Mouse (Mus musculus) myocyte (in vitro differentiated cells): ENCODE measurements around the gene Cisd1. TPM values are rescaled to one million over a fixed set of nuclear protein-coding genes. Genes with fewer than 3 reads are reported as not detected.

Source experiments
- H3K27me3 ChIP-seq: one replicate; pipeline ENCODE4 v1.6.1; 2011; ENCODE audit not compliant: control insufficient read depth, insufficient read depth, insufficient read length
- H3K36me3 ChIP-seq: one replicate; pipeline ENCODE4 v1.6.1; 2011; ENCODE audit not compliant: control insufficient read depth, insufficient read depth
- H3K4me2 ChIP-seq: one replicate; pipeline ENCODE4 v1.6.1; 2011; ENCODE audit warnings: low read depth, control low read depth
- H3K4me3 ChIP-seq: one replicate; pipeline ENCODE4 v1.5.1; 2011; ENCODE audit warnings: mild to moderate bottlenecking, control low read depth, moderate library complexity
- H3K79me2 ChIP-seq: one replicate; pipeline ENCODE4 v1.6.1; 2011; ENCODE audit not compliant: control insufficient read depth, insufficient read depth
- H3ac ChIP-seq: one replicate; pipeline ENCODE4 v1.6.1; 2011; ENCODE audit not compliant: control insufficient read depth, insufficient read length
- CEBPB ChIP-seq: IDR thresholded peaks from 2 replicates; pipeline ENCODE4 v1.6.1; 2011; ENCODE audit warnings: mild to moderate bottlenecking, moderate library complexity; ENCODE audit not compliant: poor library complexity, insufficient read depth, severe bottlenecking
- E2F4 ChIP-seq: IDR thresholded peaks from one replicate; pipeline ENCODE4 v1.6.1; 2011; ENCODE audit warnings: mild to moderate bottlenecking, control low read depth, moderate library complexity; ENCODE audit not compliant: insufficient read depth
- MAX ChIP-seq: IDR thresholded peaks from one replicate; pipeline ENCODE4 v1.6.1; 2011; ENCODE audit warnings: low read depth, mild to moderate bottlenecking, control low read depth
- MYOD1 ChIP-seq, 3 experiments: IDR thresholded peaks; one replicate each; pipeline ENCODE4 v1.6.1; 2011; ENCODE audit warnings: control low read depth in 2 of 3, low read depth in 2 of 3, mild to moderate bottlenecking in 2 of 3, moderate library complexity in 1 of 3; ENCODE audit not compliant: insufficient read length in 2 of 3, control insufficient read depth in 1 of 3
- MYOG ChIP-seq, 3 experiments: IDR thresholded peaks; one replicate each; pipeline ENCODE4 v1.6.1; 2011; ENCODE audit warnings: control low read depth in 2 of 3, low read depth in 2 of 3, mild to moderate bottlenecking in 2 of 3; ENCODE audit not compliant: insufficient read length in 2 of 3, control insufficient read depth in 1 of 3, insufficient read depth in 1 of 3
- POLR2A ChIP-seq: IDR thresholded peaks from one replicate; pipeline ENCODE4 v1.6.1; 2011; ENCODE audit warnings: low read depth, mild to moderate bottlenecking, control low read depth, moderate library complexity; ENCODE audit not compliant: insufficient read length
- POLR2AphosphoS2 ChIP-seq: IDR thresholded peaks from one replicate; pipeline ENCODE4 v1.6.1; 2011; ENCODE audit warnings: low read depth, control low read depth; ENCODE audit not compliant: insufficient read length
- REST ChIP-seq: IDR thresholded peaks from one replicate; pipeline ENCODE4 v1.6.1; 2011; ENCODE audit warnings: mild to moderate bottlenecking, control low read depth, moderate library complexity; ENCODE audit not compliant: insufficient read depth, insufficient read length
- SRF ChIP-seq: IDR thresholded peaks from one replicate; pipeline ENCODE4 v1.6.1; 2011; ENCODE audit warnings: low read depth; ENCODE audit not compliant: control insufficient read depth, insufficient read length
- TCF12 ChIP-seq: IDR thresholded peaks from one replicate; pipeline ENCODE4 v1.6.1; 2011; ENCODE audit warnings: mild to moderate bottlenecking, control low read depth; ENCODE audit not compliant: poor library complexity, insufficient read depth, severe bottlenecking
- TCF3 ChIP-seq: IDR thresholded peaks from one replicate; pipeline ENCODE4 v1.6.1; 2011; ENCODE audit warnings: low read depth, control low read depth; ENCODE audit not compliant: insufficient read length
- USF1 ChIP-seq: IDR thresholded peaks from one replicate; pipeline ENCODE4 v1.6.1; 2011; ENCODE audit warnings: low read depth, mild to moderate bottlenecking, control low read depth, moderate library complexity
- polyA plus RNA-seq: library from polyadenylated mRNA; unstranded; fragments of >200 nt; fragmentation: generic; extraction: Trizol; gene quantifications from one replicate; pipeline ENCODE4 v1.2.1, GENCODE M21; 2012; ENCODE audit warnings: missing spikeins

The Cisd1 gene
- polyA plus RNA-seq, 1 experiment: 124 TPM

DNA sequence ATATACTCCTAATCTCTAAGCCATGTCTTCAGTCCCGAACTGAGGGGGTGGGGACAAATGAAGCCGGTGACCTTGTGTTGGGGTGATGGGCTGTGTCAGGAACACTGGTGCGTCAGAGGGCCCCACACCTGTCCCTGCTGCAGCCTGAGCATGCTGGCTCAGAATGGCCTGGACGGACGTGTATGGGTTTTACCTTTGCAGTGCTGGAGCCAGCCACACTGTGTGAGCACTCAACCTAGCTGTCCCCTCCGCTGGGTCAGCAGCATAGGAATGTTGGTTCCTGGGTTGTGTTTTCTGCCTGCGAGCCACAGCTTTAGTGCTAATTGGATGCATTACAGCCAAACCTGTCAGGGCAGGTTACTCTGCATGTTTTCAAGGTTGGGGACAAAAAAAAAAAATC lies 18.6 kb downstream of the Cisd1 start:
- H3K4me2 ChIP-seq: no peak overlapping the region
- no peak overlapping the region for H3ac ChIP-seq
- peaks cover 9% of the 10 kb centered on the region for H3K36me3 ChIP-seq
- no peaks in the 10 kb centered on the region for H3K79me2 ChIP-seq
- H3K27me3 ChIP-seq: no peaks in the 10 kb centered on the region
- no peak overlapping the region for H3K4me3 ChIP-seq
- TF ChIP-seq REST (no peak), TCF12 (no peak), CEBPB (no peak), TCF3 (no peak), POLR2AphosphoS2 (no peak), POLR2A (no peak), MYOD1 (IDR thresholded peaks at IDR 0.05; ENCODE audit: control insufficient read depth in 1 of 3, insufficient read length in 2 of 3, low read depth in 2 of 3) (no peak), MYOG (IDR thresholded peaks at IDR 0.05; ENCODE audit: control insufficient read depth in 1 of 3, insufficient read depth in 1 of 3, insufficient read length in 2 of 3, low read depth in 2 of 3) (no peak), MAX (no peak), SRF (no peak), USF1 (no peak), E2F4 (no peak)

DNA sequence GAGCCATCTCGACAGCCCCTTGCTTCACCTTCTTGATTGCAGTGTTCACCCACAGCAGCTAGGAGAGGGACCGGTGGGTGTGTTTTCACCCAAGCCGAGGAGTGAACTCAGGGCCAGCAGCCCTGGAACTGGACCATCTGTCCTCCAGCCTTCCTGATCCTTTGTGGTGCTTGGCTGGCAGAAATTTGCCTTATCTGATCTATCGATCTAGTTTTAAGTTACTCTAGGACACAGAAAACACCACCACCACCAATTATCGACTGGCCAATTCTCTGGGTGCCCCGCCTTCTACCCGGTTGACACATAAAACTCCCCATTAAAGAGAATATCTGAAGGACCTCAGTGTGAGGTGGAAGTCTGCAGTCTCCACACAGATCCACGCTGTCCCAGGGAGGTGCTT lies 21.1 kb downstream of the Cisd1 start:
- H3K4me2 ChIP-seq: no peak overlapping the region
- no peak for TF ChIP-seq MYOG (IDR thresholded peaks at IDR 0.05; ENCODE audit: control insufficient read depth in 1 of 3, insufficient read depth in 1 of 3, insufficient read length in 2 of 3, low read depth in 2 of 3)
- no peak for TF ChIP-seq POLR2A
- no peak overlapping the region for H3ac ChIP-seq
- no peaks in the 10 kb centered on the region for H3K79me2 ChIP-seq
- no peaks in the 10 kb centered on the region for H3K27me3 ChIP-seq
- no peaks in the 10 kb centered on the region for H3K36me3 ChIP-seq
- H3K4me3 ChIP-seq: no peak overlapping the region

DNA sequence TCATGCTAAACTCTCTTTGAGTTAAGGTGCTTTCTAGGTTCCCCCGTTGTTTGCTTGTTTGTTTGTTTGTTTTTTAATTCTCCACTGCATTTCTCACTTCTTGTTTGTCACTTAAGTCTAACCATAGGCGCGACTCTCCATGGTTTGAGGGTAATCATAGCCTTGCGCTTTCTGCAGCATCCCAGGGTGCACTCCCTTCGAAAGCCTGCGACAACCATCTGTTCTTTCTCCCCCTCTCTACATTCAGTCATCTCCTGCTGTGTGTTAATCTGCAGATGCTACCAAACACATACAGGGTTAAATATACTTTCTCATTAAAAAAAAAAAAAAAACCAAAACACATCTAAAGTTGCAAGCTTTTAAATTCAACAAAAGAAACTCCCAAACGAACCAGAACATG lies 28.3 kb downstream of the Cisd1 start:
- no peaks in the 10 kb centered on the region for H3K27me3 ChIP-seq
- H3K36me3 ChIP-seq: no peaks in the 10 kb centered on the region
- H3K4me2 ChIP-seq: no peak overlapping the region
- no peaks in the 10 kb centered on the region for H3K79me2 ChIP-seq
- no peak for TF ChIP-seq TCF12
- no peak for TF ChIP-seq REST
- TF ChIP-seq MYOD1 (IDR thresholded peaks at IDR 0.05; ENCODE audit: control insufficient read depth in 1 of 3, insufficient read length in 2 of 3, low read depth in 2 of 3): no peak
- TF ChIP-seq TCF3: no peak
- no peak for TF ChIP-seq E2F4
- no peak overlapping the region for H3K4me3 ChIP-seq
- H3ac ChIP-seq: no peak overlapping the region

DNA sequence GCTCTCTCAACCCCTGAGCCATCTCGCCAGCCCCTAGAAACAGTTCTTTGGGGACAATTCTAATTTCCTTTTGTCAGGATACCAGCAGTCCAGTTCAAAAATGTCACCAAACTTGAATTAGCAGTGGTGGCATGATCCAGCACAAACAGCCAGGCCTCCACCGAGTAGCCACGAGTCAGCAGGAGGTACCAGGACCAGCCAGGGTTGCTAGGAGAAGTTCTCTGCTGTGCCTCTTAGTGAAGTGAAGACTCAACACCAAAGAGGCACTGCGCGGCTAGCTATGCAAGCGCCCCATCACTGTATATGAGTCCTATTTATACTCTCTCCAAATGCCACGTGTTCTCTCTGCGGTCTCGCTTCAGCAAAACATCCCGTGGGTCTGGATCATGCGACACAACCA lies 28.7 kb downstream of the Cisd1 start:
- Histone ChIP-seq H3K4me2 (no peak overlapping the region), H3K4me3 (no peak overlapping the region), H3K36me3 (no peaks in the 10 kb centered on the region), H3K27me3 (no peaks in the 10 kb centered on the region), H3K79me2 (no peaks in the 10 kb centered on the region), H3ac (no peak overlapping the region)
- no peak for TF ChIP-seq CEBPB
- no peak for TF ChIP-seq MYOG (IDR thresholded peaks at IDR 0.05; ENCODE audit: control insufficient read depth in 1 of 3, insufficient read depth in 1 of 3, insufficient read length in 2 of 3, low read depth in 2 of 3)
- no peak for TF ChIP-seq POLR2AphosphoS2

DNA sequence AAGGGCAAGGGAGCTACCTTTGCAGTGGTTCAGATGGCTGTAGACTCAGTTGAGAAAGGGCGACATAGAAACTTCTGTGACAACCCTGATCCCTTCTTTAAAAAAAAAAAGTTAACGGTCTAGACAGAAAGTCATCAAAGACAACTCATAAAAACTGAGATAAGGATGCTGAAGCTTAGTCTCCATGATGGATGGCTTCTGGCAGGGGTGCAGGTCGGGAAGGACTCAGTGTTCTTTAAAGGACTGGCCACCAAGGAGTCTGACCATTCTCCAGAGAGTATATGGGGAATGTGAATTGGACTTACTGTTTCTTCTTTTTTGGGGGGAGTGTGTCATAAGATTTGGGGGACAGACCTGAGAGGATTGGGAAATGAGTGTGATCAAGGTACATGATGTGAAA lies 30.2 kb downstream of the Cisd1 start:
- TF ChIP-seq MYOG (IDR thresholded peaks at IDR 0.05; ENCODE audit: control insufficient read depth in 1 of 3, insufficient read depth in 1 of 3, insufficient read length in 2 of 3, low read depth in 2 of 3) (no peak), TCF3 (no peak), MYOD1 (IDR thresholded peaks at IDR 0.05; ENCODE audit: control insufficient read depth in 1 of 3, insufficient read length in 2 of 3, low read depth in 2 of 3) (no peak), E2F4 (no peak), SRF (no peak), MAX (no peak), USF1 (no peak), CEBPB (no peak), POLR2AphosphoS2 (no peak), POLR2A (no peak), TCF12 (no peak), REST (no peak)
- H3K27me3 ChIP-seq: no peaks in the 10 kb centered on the region
- no peaks in the 10 kb centered on the region for H3K36me3 ChIP-seq
- H3K79me2 ChIP-seq: no peaks in the 10 kb centered on the region
- H3K4me3 ChIP-seq: no peak overlapping the region
- H3K4me2 ChIP-seq: peak overlapping the region; percentile 24
- H3ac ChIP-seq: no peak overlapping the region
